Mouse (Mus musculus) brain, adult 10 weeks (tissue): Measurements from ENCODE around the gene Camkk1. TPM values are rescaled to one million over a fixed set of nuclear protein-coding genes. Genes with fewer than 3 reads are reported as not detected.

Experiments used
- polyA plus RNA-seq: library from polyadenylated mRNA; stranded (reverse); fragments of 350-450 nt; fragmentation: Illumina TruSeq; extraction: RNeasy Lipid Tissue Mini Kit (QIAGEN cat#74804); gene quantifications from one replicate; pipeline ENCODE4 v1.2.3, GENCODE M21; 2015; ENCODE audit warnings: low read depth, low replicate concordance

Camkk1 gene
- polyA plus RNA-seq: 90.5 TPM

DNA sequence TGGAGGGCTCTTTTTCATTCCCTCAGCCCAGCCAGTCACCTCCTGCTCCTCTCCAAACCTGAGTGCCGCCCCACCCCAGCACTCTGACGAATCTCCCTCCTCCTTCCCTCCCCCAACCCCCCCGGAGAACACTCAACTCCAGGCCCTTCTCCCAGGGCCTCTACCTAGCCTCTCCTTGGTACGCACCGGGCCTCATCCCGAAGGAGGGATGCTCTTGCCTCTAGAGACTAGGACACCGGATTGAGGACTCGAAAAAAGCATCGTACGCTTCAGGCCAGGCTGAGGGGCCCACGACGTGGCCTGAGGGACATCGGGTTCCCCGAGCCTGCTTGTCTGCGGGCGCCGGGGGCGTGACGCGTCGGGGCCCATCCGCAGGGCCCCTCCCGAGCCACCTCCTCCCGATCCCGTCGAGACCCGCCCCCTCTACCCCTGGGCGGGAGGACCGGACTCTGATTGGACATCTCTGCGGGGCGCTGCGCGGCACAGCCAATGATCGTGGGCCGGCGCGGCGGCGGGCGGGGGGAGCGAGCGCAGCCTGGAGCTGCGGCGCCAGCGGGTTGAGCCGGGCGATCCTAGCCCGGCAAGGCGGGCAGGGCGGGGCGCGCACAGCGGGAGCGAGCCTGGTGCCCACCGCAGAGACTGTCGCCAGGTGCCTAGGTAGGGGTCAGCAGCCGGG, at the start of gene Camkk1:
TSS of gene Camkk1 (plus strand) at position 538 of the 676 bp plus-strand sequence.

DNA sequence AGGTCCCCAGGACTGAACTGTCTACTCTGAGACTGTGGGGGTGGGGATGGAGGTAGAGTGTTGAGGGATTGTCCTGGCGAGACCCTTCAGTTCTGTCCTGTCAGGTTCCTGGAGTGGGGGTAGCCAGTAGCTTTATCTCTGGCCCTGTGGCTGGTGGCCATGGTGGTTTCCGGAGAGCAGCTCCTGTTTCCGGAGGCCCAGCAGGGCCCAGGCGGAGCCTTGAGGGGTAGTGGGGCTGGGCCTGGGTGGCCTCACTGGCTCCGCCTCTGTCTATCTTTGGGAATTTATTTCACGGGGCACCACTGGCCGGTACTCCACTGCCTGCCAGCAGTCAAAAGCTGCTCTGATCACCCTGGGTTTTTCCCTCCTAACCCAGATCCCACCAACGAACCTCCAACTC, 20.0 kb upstream of the Camkk1 start, which contains the start of gene P2rx1:
TSS of gene P2rx1 (plus strand) at position 333 of the 400 bp plus-strand sequence.

DNA sequence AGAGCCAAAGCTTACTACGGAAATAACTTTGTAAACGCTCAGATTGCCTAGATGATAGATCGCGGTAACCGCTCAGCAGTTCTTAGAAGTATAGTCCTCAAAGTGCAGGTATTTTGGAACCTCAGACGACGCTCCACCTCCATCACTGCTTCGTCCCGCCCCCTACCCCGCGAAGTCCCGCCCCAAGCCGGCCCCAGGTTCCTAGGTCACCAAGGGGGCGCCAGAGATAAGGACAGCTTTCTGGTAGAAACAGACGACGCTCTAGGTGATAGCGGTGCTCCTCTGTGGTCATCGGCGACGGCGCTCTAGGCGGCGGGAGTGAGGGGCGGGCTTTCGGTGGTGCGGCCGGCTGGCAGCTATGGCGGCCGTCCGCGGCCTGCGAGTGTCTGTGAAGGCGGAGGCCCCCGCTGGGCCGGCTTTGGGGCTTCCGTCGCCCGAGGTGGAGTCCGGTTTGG, 28.8 kb downstream of the Camkk1 start, which contains the start of gene Ncbp3:
TSS of gene Ncbp3 (plus strand) at position 242 of the 455 bp plus-strand sequence.

DNA sequence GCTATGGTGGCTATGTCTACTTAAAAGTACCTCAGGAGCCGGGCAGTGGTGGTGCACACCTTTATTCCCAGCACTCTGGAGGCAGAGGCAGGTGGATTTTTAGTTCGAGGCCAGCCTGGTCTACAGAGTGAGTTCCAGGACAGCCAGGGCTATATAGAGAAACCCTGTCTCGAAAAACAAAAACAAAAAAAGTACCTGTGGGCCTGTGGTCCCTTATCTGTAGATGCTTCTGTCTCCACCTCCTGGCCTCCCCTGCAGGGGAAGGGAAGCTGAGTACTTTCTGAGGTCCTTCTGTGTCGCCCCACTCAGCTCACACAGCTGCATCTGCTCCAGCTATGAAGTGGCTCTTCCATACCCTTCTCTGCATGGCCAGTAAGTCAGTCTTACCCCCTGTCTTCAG, 71.5 kb downstream of the Camkk1 start, which contains the start of gene Itgae:
TSS of gene Itgae (plus strand) at position 301 of the 400 bp plus-strand sequence.

Other genes starting within 250 kb of the Camkk1 start
- gene Cyb5d2, start 222.9 kb upstream of the Camkk1 start, polyA plus RNA-seq: 14.8 TPM
- gene Zzef1, start 222.8 kb upstream of the Camkk1 start, polyA plus RNA-seq: 23.2 TPM
- 6.2 TPM for gene Atp2a3, start 57.8 kb upstream of the Camkk1 start, polyA plus RNA-seq
- 0.18 TPM for gene P2rx1, start 19.9 kb upstream of the Camkk1 start, polyA plus RNA-seq
- gene Ncbp3, start 28.8 kb downstream of the Camkk1 start, polyA plus RNA-seq: 4.7 TPM
- gene Itgae, start 71.6 kb downstream of the Camkk1 start, polyA plus RNA-seq: 0.22 TPM
- 0.15 TPM for gene Haspin, start 119.3 kb downstream of the Camkk1 start, polyA plus RNA-seq
- 1.4 TPM for gene P2rx5, start 141.4 kb downstream of the Camkk1 start, polyA plus RNA-seq
- 66.8 TPM for gene Emc6, start 158.0 kb downstream of the Camkk1 start, polyA plus RNA-seq
- gene Tax1bp3, start 158.1 kb downstream of the Camkk1 start, polyA plus RNA-seq: 17.3 TPM
- 14.1 TPM for gene Ctns, start 180.0 kb downstream of the Camkk1 start, polyA plus RNA-seq
- 3.3 TPM for gene Shpk, start 180.5 kb downstream of the Camkk1 start, polyA plus RNA-seq
- gene Trpv1, start 215.3 kb downstream of the Camkk1 start, polyA plus RNA-seq: 0.21 TPM
- 0.49 TPM for gene Trpv3, start 248.4 kb downstream of the Camkk1 start, polyA plus RNA-seq